Mouse (Mus musculus): Measurements from ENCODE around the gene Arhgap1.
"Not testable (repeated sequence)": the region's sequence is repeated elsewhere in the genome, so short reads cannot be mapped to it uniquely, and the experiment has no call there.

Gene Arhgap1

GRCm38 (mm10) chr2:91649553-91650359 lies at the start of gene Arhgap1, which contains the start of gene Zfp408:
Gene Arhgap1, plus strand, starts transcription at chr2:91649860.
Gene Zfp408, minus strand, starts transcription at chr2:91649791.
- DNase-seq = peak; percentile 97 to 98

- no peak for DNase-seq
These were observed 49.2 kb upstream of the Arhgap1 start for GRCm38 (mm10) chr2:91600475-91600874.

GRCm38 (mm10) chr2:91602389-91602788 lies 47.3 kb upstream of the Arhgap1 start:
- no peak for DNase-seq

- not testable (repeated sequence) for DNase-seq
These were observed 40.3 kb upstream of the Arhgap1 start for GRCm38 (mm10) chr2:91609370-91609769.

GRCm38 (mm10) chr2:91622356-91622755 lies 27.3 kb upstream of the Arhgap1 start:
- no peak for DNase-seq

- DNase-seq = not testable (repeated sequence)
These were observed 26.3 kb upstream of the Arhgap1 start for GRCm38 (mm10) chr2:91623366-91623765.

- no peak for DNase-seq
These were observed 22.2 kb upstream of the Arhgap1 start for GRCm38 (mm10) chr2:91627486-91627885.

- DNase-seq = no peak
These were observed 21.5 kb upstream of the Arhgap1 start for GRCm38 (mm10) chr2:91628171-91628570.

- no peak for DNase-seq
These were observed 20.0 kb upstream of the Arhgap1 start for GRCm38 (mm10) chr2:91629682-91630081.

GRCm38 (mm10) chr2:91630384-91630783 lies 19.3 kb upstream of the Arhgap1 start:
- no peak for DNase-seq

GRCm38 (mm10) chr2:91631826-91632225 lies 17.8 kb upstream of the Arhgap1 start:
- no peak for DNase-seq

- DNase-seq = no peak
These were observed 17.3 kb upstream of the Arhgap1 start for GRCm38 (mm10) chr2:91632316-91632715.

- no peak for DNase-seq
These were observed 16.2 kb upstream of the Arhgap1 start for GRCm38 (mm10) chr2:91633334-91633977.

GRCm38 (mm10) chr2:91634841-91635240 lies 14.8 kb upstream of the Arhgap1 start:
- no peak for DNase-seq

- DNase-seq = no peak
These were observed 14.2 kb upstream of the Arhgap1 start for GRCm38 (mm10) chr2:91635486-91635885.

GRCm38 (mm10) chr2:91636229-91636628 lies 13.4 kb upstream of the Arhgap1 start, which contains the start of gene F2:
Gene F2, minus strand, starts transcription at chr2:91636414.
- DNase-seq = no peak

GRCm38 (mm10) chr2:91636727-91637338 lies 12.8 kb upstream of the Arhgap1 start:
- no peak for DNase-seq

GRCm38 (mm10) chr2:91638931-91639330 lies 10.7 kb upstream of the Arhgap1 start:
- no peak for DNase-seq

- DNase-seq = no peak
These were observed 6.7 kb upstream of the Arhgap1 start for GRCm38 (mm10) chr2:91642825-91643415.

- no peak for DNase-seq
These were observed 5.6 kb upstream of the Arhgap1 start for GRCm38 (mm10) chr2:91644021-91644420.

- DNase-seq = no peak
These were observed 4.3 kb upstream of the Arhgap1 start for GRCm38 (mm10) chr2:91645354-91645753.

GRCm38 (mm10) chr2:91645811-91646210 lies 3.8 kb upstream of the Arhgap1 start:
- no peak for DNase-seq

- peak in 1 of 2 experiments; percentile 58 for DNase-seq
These were observed 2.9 kb upstream of the Arhgap1 start for GRCm38 (mm10) chr2:91646733-91647132.
